Comparison of ENCODE assay signal across 20 mouse cellular contexts in the genomic region with DNA sequence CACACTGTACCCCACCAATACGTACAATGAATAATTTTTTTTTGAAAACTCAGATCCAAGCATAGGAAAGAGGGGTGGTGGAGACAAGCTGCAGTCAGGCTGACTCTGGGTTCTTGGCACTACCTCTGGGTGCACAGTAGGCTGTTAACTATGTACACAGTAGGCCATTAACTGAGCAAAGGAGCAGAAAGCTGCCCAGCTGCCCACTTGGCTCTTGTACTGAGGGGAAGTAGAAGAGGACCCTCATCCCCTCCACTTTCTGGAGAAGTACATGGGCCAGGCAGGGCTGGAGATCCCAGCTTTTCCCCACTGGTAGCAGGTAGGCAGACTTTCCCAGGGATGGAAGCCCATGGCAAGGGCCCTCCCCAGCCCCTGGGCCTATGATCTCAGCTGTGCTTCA. TPM values are rescaled to one million over a fixed set of nuclear protein-coding genes. Genes with fewer than 3 reads are reported as not detected.
"Had no signal": no experiment of that assay in that cellular context is flagged by ENCODE, and none has a peak within 500 bp of the region (broad histone marks: within the 10 kb centered on the region; RNA-seq: fewer than 3 reads in every experiment).

No protein-coding gene starts in this region.

- ATAC-seq: liver, postnatal 0 days; lung, postnatal 0 days; midbrain, embryonic 13.5 days; midbrain, embryonic 15.5 days had no signal

- H3K9ac ChIP-seq: liver, postnatal 0 days; lung, embryonic 15.5 days; midbrain, embryonic 13.5 days; midbrain, embryonic 15.5 days; neural tube, embryonic 12.5 days; stomach, embryonic 15.5 days had no signal

- H3K4me2 ChIP-seq: lung, embryonic 15.5 days; midbrain, embryonic 13.5 days; midbrain, embryonic 15.5 days; neural tube, embryonic 12.5 days; stomach, embryonic 15.5 days had no signal

- H3K27ac ChIP-seq: lung, embryonic 15.5 days; macrophage; midbrain, embryonic 13.5 days; midbrain, embryonic 15.5 days; neural tube, embryonic 12.5 days; stomach, embryonic 15.5 days; stomach, postnatal 0 days had no signal

- H3K4me3 ChIP-seq: lung, embryonic 15.5 days; megakaryocyte, embryonic 14.5 days; midbrain, embryonic 13.5 days; midbrain, embryonic 15.5 days; neural tube, embryonic 12.5 days; stomach, embryonic 15.5 days had no signal

- H3K36me3 ChIP-seq: lung, embryonic 15.5 days; stomach, embryonic 15.5 days had no signal

- H3K27me3 ChIP-seq: lung, embryonic 15.5 days; megakaryocyte, embryonic 14.5 days; midbrain, embryonic 13.5 days; midbrain, embryonic 15.5 days; neural tube, embryonic 12.5 days; stomach, embryonic 15.5 days had no signal

- H3K9me3 ChIP-seq: lung, embryonic 15.5 days; megakaryocyte, embryonic 14.5 days; midbrain, embryonic 13.5 days; midbrain, embryonic 15.5 days; neural tube, embryonic 12.5 days; stomach, embryonic 15.5 days had no signal

- H3K4me1 ChIP-seq: lung, embryonic 15.5 days; megakaryocyte, embryonic 14.5 days; stomach, embryonic 15.5 days had no signal

- DNase-seq: liver, postnatal 0 days; lung, adult 2 months; lung, postnatal 14 days; lung, postnatal 36 days; right cerebral cortex, postnatal 14 days; thymus, adult 2 months; thymus, postnatal 25 days; thymus, postnatal 4 days had no signal

RNA-seq across cellular contexts. Expression of gene Wscd1, which starts 16.7 kb away (rescaled TPM):
- total RNA-seq: megakaryocyte progenitor cell, adult 5-6 weeks; monocyte, adult 5-6 weeks; neutrophil, adult 5-6 weeks had no signal
- polyA plus RNA-seq: macrophage had no signal
